Mouse (Mus musculus): Measurements from ENCODE around the gene Olfr1284.
"Not testable (repeated sequence)": the region's sequence is repeated elsewhere in the genome, so short reads cannot be mapped to it uniquely, and the experiment has no call there.

The Olfr1284 gene

DNA sequence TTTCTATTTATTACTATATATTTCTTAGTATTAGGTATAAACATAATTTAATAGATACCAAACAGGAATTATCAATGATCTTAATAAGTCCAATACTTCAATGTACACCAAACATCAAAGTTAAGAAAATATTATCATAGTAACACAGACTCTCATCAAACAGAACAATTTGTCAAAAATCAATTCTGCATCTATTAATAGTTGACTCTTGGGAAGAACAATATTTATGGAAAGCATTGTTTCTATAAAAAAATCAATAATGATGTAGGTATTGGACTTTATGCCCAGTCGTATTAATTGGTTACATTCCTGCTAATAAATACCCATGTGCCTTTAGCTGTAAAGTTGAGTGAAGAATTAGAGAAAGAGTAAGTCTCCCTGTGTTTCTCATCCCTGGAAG lies at the start of gene Olfr1284:
Olfr1284 (plus strand) TSS at position 301 of the 400 bp plus-strand sequence.
- DNase-seq (ENCODE audit: low spot score): no peak

DNA sequence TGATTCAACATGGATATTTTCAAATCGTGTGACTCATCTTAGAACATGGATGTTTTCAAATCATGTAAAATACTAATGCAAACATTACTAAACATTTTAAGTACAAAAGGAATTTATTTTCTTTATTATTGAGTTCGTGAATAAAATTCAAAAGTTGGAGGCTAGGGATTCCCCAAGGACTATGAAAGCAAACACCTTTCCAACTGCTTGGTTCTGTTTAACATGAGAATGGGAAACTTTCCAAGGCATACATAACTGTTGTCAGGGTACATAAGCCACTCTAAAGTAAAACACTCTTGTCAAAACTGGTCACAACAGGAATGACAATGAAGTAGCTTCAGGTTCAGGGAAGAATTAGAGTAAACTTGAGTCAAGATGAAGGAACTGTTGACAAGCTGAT lies 49.1 kb upstream of the Olfr1284 start, which contains the start of gene Olfr1281:
Olfr1281 (plus strand) TSS at position 301 of the 400 bp plus-strand sequence.
- DNase-seq (ENCODE audit: low spot score): no peak

DNA sequence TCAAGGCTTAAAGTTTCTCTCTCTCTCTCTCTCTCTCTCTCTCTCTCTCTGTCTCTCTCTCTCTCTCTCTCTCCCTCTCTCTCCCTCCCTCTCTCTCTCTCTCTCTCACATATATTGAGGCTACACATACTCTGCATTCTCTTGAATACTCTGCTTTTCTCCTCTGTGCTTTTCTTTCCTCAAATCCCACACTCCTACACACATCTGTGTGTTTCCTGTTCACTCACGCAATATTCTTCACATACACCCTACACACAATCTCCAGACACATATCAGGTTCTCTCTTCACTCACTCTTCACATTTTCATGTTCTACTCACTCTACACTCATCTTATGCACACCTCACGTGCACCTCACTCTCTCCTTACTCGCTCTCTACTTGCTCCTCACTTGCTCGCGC lies 41.6 kb upstream of the Olfr1284 start:
- not testable (repeated sequence) for DNase-seq (ENCODE audit: low spot score)

DNA sequence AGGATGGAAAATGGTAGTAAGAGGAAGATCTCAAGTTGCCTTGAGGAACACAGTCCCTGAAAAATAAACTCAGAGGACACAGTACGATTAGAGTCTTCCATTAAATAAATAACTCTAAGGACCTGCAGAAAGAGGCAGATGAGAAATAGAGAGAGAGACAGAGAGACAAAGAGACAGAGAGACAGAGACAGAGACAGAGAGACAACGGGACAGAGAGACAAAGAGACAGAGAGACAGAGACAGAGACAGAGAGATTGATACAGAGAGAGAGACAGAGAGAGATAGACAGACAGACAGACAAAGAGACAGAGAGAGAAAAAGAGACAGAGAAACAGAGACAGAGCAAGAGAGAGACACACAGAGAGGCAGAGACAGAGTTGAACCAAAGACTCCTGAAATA lies 39.3 kb upstream of the Olfr1284 start, which contains the start of gene Olfr1282:
Olfr1282 (minus strand) TSS at position 101 of the 400 bp plus-strand sequence.
- DNase-seq (ENCODE audit: low spot score): no peak

DNA sequence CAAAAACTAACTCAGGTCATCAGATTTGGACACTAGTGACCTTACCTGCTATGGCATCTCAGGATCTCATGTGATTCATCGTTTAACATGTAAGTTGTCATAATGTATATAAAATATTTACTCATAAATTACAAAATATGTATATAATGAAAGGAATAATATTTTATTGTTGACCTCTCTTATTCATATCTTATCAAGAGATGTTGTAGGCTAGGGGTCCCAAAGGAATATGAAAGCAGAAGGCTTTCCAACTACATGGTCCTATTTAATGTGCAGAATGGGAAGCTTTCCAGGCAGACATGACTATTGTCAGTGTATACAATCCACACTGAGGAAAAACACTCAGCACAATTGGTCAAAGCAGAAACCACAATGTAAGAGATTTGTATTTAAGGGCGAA lies 8.8 kb upstream of the Olfr1284 start, which contains the start of gene Olfr1283:
Olfr1283 (plus strand) TSS at position 301 of the 400 bp plus-strand sequence.
- no peak for DNase-seq (ENCODE audit: low spot score)

DNA sequence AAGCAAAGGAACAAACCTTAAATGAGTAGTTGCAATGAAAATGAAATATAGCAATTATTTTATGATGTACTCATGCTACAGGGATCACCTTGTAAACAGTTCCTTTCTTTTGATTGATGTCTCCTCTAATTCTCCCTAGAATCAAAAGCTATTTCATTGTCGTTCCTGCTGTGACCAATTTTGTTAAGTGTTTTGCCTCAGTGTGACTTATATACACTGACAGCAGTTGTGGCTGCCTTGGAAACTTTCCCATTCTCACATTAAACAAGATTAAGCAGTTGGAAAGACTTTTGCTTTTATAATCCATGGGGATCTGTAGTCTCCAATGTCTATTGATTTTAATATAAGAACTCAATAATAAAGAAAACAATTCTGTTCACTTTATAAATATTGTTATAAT lies 47.6 kb downstream of the Olfr1284 start, which contains the start of gene Olfr1286:
Olfr1286 (minus strand) TSS at position 185 of the 400 bp plus-strand sequence.
- DNase-seq (ENCODE audit: low spot score): no peak
